Mouse (Mus musculus) splenic B cell, adult 2 months (primary cell): ENCODE results near the gene Mfn2.
A peak's percentile ranks its signal among the peaks of the same experiment; 100 is the strongest.

Experiments used
- DNase-seq: peaks from one replicate; pipeline ENCODE4 v3.0.0-alpha.2; 2011; ENCODE audit warnings: low read depth, low spot score
- H3K27me3 ChIP-seq: 2 replicates; pipeline ENCODE4 v1.6.1; 2012; ENCODE audit warnings: mild to moderate bottlenecking, low read length, moderate library complexity, mixed read lengths; ENCODE audit not compliant: control insufficient read depth, poor library complexity, insufficient read depth, severe bottlenecking
- H3K36me3 ChIP-seq: 2 replicates; pipeline ENCODE4 v1.6.1; 2012; ENCODE audit warnings: mild to moderate bottlenecking, low read length, moderate library complexity, mixed read lengths; ENCODE audit not compliant: control insufficient read depth, poor library complexity, insufficient read depth, severe bottlenecking

The Mfn2 gene

GRCm38 (mm10) chr4:147934134-147934533, 29.6 kb upstream of the Mfn2 start:
- no peak for DNase-seq
- H3K27me3 ChIP-seq, result no peaks in the 10 kb centered on the region; the same call in 1 of the 2 replicates

GRCm38 (mm10) chr4:147930946-147931345, 26.4 kb upstream of the Mfn2 start:
- Histone ChIP-seq H3K36me3 (no peaks in the 10 kb centered on the region), H3K27me3 (no peaks in the 10 kb centered on the region; the same call in 1 of the 2 replicates)
- no peak for DNase-seq

More at GRCm38 (mm10) chr4:147934134-147934533, 29.6 kb upstream of the Mfn2 start:
- H3K36me3 ChIP-seq, result no peaks in the 10 kb centered on the region

GRCm38 (mm10) chr4:147928540-147928939, 24.0 kb upstream of the Mfn2 start:
- DNase-seq, result no peak
- Histone ChIP-seq H3K27me3 (no peaks in the 10 kb centered on the region; the same call in 1 of the 2 replicates), H3K36me3 (no peaks in the 10 kb centered on the region)

GRCm38 (mm10) chr4:147928136-147928535, 23.6 kb upstream of the Mfn2 start:
- no peaks in the 10 kb centered on the region; the same call in 1 of the 2 replicates for H3K27me3 ChIP-seq
- H3K36me3 ChIP-seq, result no peaks in the 10 kb centered on the region

GRCm38 (mm10) chr4:147927705-147928104, 23.2 kb upstream of the Mfn2 start:
- DNase-seq, result no peak

More at GRCm38 (mm10) chr4:147928136-147928535, 23.6 kb upstream of the Mfn2 start:
- DNase-seq, result no peak

GRCm38 (mm10) chr4:147922341-147922740, 17.8 kb upstream of the Mfn2 start:
- DNase-seq, result no peak
- Histone ChIP-seq H3K27me3 (no peaks in the 10 kb centered on the region), H3K36me3 (no peaks in the 10 kb centered on the region; the same call in 1 of the 2 replicates)

More at GRCm38 (mm10) chr4:147927705-147928104, 23.2 kb upstream of the Mfn2 start:
- Histone ChIP-seq H3K27me3 (no peaks in the 10 kb centered on the region; the same call in 1 of the 2 replicates), H3K36me3 (no peaks in the 10 kb centered on the region)

GRCm38 (mm10) chr4:147920973-147921372, 16.5 kb upstream of the Mfn2 start:
- no peak for DNase-seq
- no peaks in the 10 kb centered on the region; the same call in 1 of the 2 replicates for H3K36me3 ChIP-seq
- no peaks in the 10 kb centered on the region for H3K27me3 ChIP-seq

- Histone ChIP-seq H3K36me3 (no peaks in the 10 kb centered on the region; the same call in 1 of the 2 replicates), H3K27me3 (no peaks in the 10 kb centered on the region)
- peak; percentile 54 for DNase-seq
Observed at GRCm38 (mm10) chr4:147918459-147919121, 14.1 kb upstream of the Mfn2 start.

- Histone ChIP-seq H3K27me3 (no peaks in the 10 kb centered on the region), H3K36me3 (no peaks in the 10 kb centered on the region)
Observed at GRCm38 (mm10) chr4:147909486-147909885, 5.0 kb upstream of the Mfn2 start.

GRCm38 (mm10) chr4:147906230-147906629, 1.7 kb upstream of the Mfn2 start:
- DNase-seq, result no peak
- Histone ChIP-seq H3K27me3 (no peaks in the 10 kb centered on the region), H3K36me3 (no peaks in the 10 kb centered on the region)

More at GRCm38 (mm10) chr4:147909486-147909885, 5.0 kb upstream of the Mfn2 start:
- no peak for DNase-seq

GRCm38 (mm10) chr4:147905090-147905659, 671 bp upstream of the Mfn2 start:
- no peaks in the 10 kb centered on the region for H3K36me3 ChIP-seq
- no peak for DNase-seq
- H3K27me3 ChIP-seq, result no peaks in the 10 kb centered on the region

- no peak for DNase-seq
- no peaks in the 10 kb centered on the region for H3K36me3 ChIP-seq
Observed at GRCm38 (mm10) chr4:147903601-147904000, 903 bp downstream of the Mfn2 start.

GRCm38 (mm10) chr4:147902906-147903500, 1.5 kb downstream of the Mfn2 start:
- H3K27me3 ChIP-seq, result no peaks in the 10 kb centered on the region
- no peak for DNase-seq
- no peaks in the 10 kb centered on the region; the same call in 1 of the 2 replicates for H3K36me3 ChIP-seq

More at GRCm38 (mm10) chr4:147903601-147904000, 903 bp downstream of the Mfn2 start:
- H3K27me3 ChIP-seq, result no peaks in the 10 kb centered on the region

GRCm38 (mm10) chr4:147900452-147900851, 4.1 kb downstream of the Mfn2 start:
- no peak for DNase-seq
- H3K36me3 ChIP-seq, result peaks cover 7% of the 10 kb centered on the region
- no peaks in the 10 kb centered on the region for H3K27me3 ChIP-seq

GRCm38 (mm10) chr4:147897348-147897747, 7.2 kb downstream of the Mfn2 start:
- H3K36me3 ChIP-seq, result peaks cover 10% of the 10 kb centered on the region
- DNase-seq, result no peak
- no peaks in the 10 kb centered on the region for H3K27me3 ChIP-seq
